Mouse (Mus musculus): ENCODE data around the gene Gm10645.

The Gm10645 gene

DNA sequence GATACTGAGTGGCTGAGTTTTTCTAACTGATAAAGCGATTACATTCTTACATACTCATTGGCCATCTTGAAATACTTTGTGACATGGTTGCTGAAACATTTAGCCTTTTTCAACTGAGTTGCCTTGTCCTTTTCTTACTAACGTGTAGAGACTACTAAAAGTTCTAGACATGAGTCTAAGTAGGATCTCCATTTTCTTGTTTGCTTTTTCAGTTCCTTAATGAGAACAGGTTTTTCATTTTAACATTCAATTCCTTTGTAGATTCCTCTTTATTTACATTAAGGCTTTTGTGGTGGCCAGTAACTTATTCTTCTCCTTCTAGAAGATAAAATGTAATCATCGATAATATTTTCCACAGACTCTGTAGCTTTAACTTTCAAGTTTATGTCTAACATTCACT lies 3.2 kb upstream of the Gm10645 start:
- DNase-seq (ENCODE audit: low spot score in 2 of 2): no peak

- DNase-seq (ENCODE audit: low spot score in 2 of 2): no peak
Observed at GRCm38 (mm10) chr8:83167932-83168331, 2.0 kb upstream of the Gm10645 start.

DNA sequence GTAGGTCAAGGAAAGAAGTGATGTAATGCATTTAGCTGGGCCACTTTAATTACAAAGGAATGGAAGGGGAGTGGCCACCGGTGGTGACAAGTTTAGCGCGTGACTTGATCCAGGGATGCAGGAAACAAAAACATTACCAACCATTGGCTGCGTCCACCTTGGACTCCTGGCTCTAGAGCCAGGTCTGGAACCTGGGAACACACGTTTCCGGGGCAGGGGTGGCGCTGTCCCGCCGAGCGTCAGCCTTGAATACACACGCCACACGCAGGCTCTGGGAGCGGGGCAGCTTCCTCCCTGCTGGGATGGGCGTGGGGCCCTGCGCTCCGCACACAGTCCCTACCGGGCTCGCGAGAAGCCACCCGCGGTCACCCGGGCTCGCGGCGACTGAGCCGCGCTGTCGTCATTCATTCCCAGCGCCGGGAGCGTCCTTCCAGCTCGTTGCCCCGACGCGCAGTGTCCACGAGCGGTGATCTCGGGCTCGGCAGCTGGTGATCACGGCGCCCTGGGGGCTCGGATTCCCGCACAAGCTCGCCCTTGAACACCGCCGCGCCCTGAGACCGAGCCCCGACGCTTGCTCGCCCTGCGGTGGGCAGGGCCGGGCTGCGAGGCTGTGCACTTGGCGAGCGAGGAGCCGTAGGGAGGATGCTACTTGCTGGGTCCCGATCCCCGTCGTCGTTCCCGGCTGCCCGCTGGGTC lies 587 bp downstream of the Gm10645 start, which contains the start of gene Tbc1d9:
Tbc1d9 (plus strand) TSS at position 118 of the 696 bp plus-strand sequence.
- DNase-seq (ENCODE audit: low spot score in 2 of 2): peak in 1 of 2 experiments; percentile 10

- DNase-seq (ENCODE audit: low spot score in 2 of 2): no peak
Observed at GRCm38 (mm10) chr8:83160613-83161012, 5.4 kb downstream of the Gm10645 start.

- no peak for DNase-seq (ENCODE audit: low spot score in 2 of 2)
Observed at GRCm38 (mm10) chr8:83159615-83160014, 6.4 kb downstream of the Gm10645 start.

DNA sequence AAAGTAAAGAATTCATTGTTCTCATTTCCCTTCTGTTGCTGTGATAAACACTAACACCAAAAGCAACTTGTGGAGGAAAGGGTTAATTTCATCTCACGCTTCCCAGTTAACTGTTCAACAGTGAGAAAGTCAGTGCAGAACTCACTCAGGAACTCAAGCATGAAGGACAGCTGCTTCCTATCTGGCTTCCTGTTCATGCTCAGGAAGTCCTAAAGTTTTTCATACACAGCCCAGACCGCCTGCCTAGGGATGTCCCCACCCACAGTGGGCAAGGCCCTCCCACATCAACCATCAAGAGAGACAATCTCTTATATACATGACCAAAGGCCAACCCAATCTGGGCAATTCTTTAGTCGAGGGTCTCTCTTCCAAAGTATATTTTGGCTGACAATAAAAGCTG lies 7.0 kb downstream of the Gm10645 start:
- no peak for DNase-seq (ENCODE audit: low spot score in 2 of 2)

- DNase-seq (ENCODE audit: low spot score in 2 of 2): no peak
Observed at GRCm38 (mm10) chr8:83155110-83155509, 10.9 kb downstream of the Gm10645 start.

- DNase-seq (ENCODE audit: low spot score in 2 of 2): no peak
Observed at GRCm38 (mm10) chr8:83152470-83152869, 13.5 kb downstream of the Gm10645 start.

DNA sequence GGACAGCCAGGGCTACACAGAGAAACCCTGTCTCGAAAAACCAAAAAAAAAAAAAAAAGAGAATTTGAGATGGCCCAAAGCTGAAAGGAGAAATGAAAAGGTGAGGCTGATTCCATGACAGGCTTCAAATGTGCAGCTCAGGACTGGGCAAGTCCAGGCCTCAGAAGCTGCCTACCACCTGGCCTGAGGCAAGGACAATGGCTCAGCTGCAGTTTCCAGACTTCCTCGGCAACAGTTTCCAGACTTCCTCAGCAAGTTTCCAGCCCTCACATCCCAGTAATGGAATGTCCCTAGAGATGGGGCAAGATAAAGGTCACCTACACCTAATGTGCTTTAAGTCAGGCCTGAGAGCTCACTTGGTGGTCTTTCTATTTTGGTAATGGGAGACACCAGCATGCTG lies 13.9 kb downstream of the Gm10645 start:
- DNase-seq (ENCODE audit: low spot score in 2 of 2): no peak

DNA sequence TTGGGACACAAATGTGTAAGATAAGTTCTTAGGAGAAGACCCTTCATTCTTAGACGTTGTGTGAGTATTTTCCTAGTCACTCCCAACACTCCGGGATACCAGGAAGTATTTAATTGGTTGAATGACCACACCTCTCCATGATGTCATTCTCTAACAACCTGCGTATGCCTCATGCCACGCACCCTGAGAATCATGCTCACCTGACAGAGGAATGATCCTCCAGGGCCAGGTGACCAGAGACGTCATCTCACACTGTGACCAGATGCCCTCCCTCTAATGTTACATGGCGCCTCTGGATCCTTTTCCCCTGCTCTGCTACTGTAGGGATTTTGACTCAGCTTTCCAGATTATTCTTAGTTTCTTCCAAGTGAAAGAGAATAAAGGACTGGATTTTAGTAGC lies 16.8 kb downstream of the Gm10645 start:
- no peak for DNase-seq (ENCODE audit: low spot score in 2 of 2)

GRCm38 (mm10) chr8:83145421-83145820 lies 20.5 kb downstream of the Gm10645 start:
- no peak for DNase-seq (ENCODE audit: low spot score in 2 of 2)

GRCm38 (mm10) chr8:83144601-83145000 lies 21.4 kb downstream of the Gm10645 start:
- DNase-seq (ENCODE audit: low spot score in 2 of 2): no peak

- DNase-seq (ENCODE audit: low spot score in 2 of 2): peak in 1 of 2 experiments; percentile 52
Observed at GRCm38 (mm10) chr8:83141358-83141757, 24.6 kb downstream of the Gm10645 start.

GRCm38 (mm10) chr8:83140701-83141111 lies 25.3 kb downstream of the Gm10645 start:
- peak in 1 of 2 experiments; percentile 28 for DNase-seq (ENCODE audit: low spot score in 2 of 2)

DNA sequence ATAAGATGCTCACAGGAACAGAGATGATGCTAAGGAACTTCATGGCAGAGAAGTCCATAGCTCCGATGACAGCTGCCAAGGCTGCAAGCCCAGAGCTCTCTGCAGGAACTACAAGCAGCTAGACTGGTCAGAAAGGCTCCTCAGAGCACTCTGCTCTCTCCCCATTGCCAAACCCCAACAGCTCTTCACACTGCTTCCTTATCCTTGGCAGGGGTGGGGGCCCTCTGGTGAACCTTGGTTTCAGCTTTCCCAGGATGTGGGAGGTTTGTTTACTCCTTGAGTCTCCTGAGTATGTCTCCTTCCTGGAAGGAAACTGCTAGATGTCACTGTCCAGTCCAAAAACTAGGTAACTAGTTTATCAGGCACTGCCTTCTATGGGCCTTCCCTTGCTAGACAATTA lies 25.9 kb downstream of the Gm10645 start:
- no peak for DNase-seq (ENCODE audit: low spot score in 2 of 2)

GRCm38 (mm10) chr8:83135086-83135485 lies 30.9 kb downstream of the Gm10645 start:
- no peak for DNase-seq (ENCODE audit: low spot score in 2 of 2)
